ENCODE assay signal across 9 mouse cellular contexts in the genomic region with DNA sequence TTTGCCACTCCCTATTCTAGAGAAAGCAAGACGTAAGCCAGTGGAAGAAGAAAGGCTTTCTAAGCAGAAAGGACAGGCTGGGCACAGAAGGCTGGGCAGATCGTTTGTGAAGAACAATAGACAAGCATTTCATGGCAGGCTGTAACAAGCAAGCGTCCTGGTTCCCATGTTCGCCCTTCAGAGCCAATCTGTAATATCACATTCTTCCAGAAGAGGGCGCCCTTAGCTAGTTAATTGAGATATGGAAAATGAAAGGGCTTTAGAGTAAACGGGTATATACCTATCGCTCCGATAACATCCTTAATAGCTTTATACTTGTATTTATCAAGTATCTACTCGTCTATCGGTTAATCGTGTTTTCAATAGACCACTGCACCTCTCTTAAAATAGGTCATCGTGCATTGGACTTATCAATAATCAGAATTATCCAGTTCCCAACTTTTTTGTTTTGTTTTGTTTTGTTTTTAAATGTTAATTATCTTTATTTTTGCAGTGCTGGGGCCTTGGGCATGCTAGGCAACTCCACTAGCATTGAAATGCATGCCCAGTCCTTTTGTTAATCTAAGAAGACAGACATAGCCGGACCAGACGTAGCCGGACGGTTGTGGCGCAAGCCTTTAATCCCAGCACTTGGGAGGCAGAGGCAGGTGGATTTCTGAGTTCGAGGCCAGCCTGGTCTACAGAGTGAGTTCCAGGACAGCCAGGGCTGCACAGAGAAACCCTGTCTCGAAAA. TPM values are rescaled to one million over a fixed set of nuclear protein-coding genes. Genes with fewer than 3 reads are reported as not detected.
DNase-seq lines count a peak whose midpoint lies in the region; ATAC-seq and TF ChIP-seq lines count a peak whose summit lies in the region.
"Had no signal": no experiment of that assay in that cellular context is flagged by ENCODE, and none has a peak within 500 bp of the region (broad histone marks: within the 10 kb centered on the region; RNA-seq: fewer than 3 reads in every experiment).

No protein-coding gene starts in this region.

- 0 out of 2 replicates have a peak overlapping the region, but pooled peaks have one; percentile 17 for H3K27ac ChIP-seq in forebrain, embryonic 15.5 days (replicated peaks)
- H3K27ac ChIP-seq in hindbrain, embryonic 16.5 days (ENCODE audit: low read depth, low read length) = no peak overlapping the region
- H3K27ac ChIP-seq: limb, embryonic 12.5 days had no signal

- WGBS in forebrain, embryonic 15.5 days = 39% methylated on average over 19 of the region's 19 CpGs
- WGBS in hindbrain, embryonic 16.5 days = 37% methylated on average over 19 of the region's 19 CpGs

- no peak for DNase-seq in Patski (ENCODE audit: low read depth, low spot score)
- DNase-seq in cerebellum, adult 11 months = peak; percentile 64
- DNase-seq in left cerebral cortex, postnatal 10 days (ENCODE audit: extremely low spot score in 1 of 2, low spot score in 2 of 2) = peak; percentile 55 to 66
- DNase-seq in retina, postnatal 7 days (ENCODE audit: low read depth, low spot score) = peak; percentile 73
- DNase-seq in urinary bladder, postnatal 25 days (ENCODE audit: low spot score) = peak; percentile 74

- no peaks in the 10 kb centered on the region for H3K9me3 ChIP-seq in forebrain, embryonic 15.5 days
- no peaks in the 10 kb centered on the region for H3K9me3 ChIP-seq in hindbrain, embryonic 16.5 days (ENCODE audit: control insufficient read depth, low read length)
- H3K9me3 ChIP-seq in megakaryocyte, embryonic 14.5 days = no peaks in the 10 kb centered on the region
- H3K9me3 ChIP-seq: limb, embryonic 12.5 days had no signal

- peak; percentile 79 for TF ChIP-seq CTCF in Patski (IDR thresholded peaks at IDR 0.05)

- no peak overlapping the region for H3K4me2 ChIP-seq in forebrain, embryonic 15.5 days (replicated peaks)
- no peak overlapping the region for H3K4me2 ChIP-seq in hindbrain, embryonic 16.5 days (ENCODE audit: low read length)
- H3K4me2 ChIP-seq: limb, embryonic 12.5 days had no signal

- no peak overlapping the region for H3K9ac ChIP-seq in forebrain, embryonic 15.5 days (replicated peaks)
- H3K9ac ChIP-seq in hindbrain, embryonic 16.5 days (ENCODE audit: low read depth, low read length) = no peak overlapping the region
- H3K9ac ChIP-seq: limb, embryonic 12.5 days had no signal

- in situ Hi-C loops in Patski (cut with MboI; ENCODE audit: low pct_unique_long_range_greater_than_20kb) = no loop called here

- no peaks in the 10 kb centered on the region; the same call in 1 of the 2 replicates for H3K4me1 ChIP-seq in forebrain, embryonic 15.5 days
- H3K4me1 ChIP-seq in hindbrain, embryonic 16.5 days (ENCODE audit: control insufficient read depth, insufficient read depth, low read depth, low read length) = no peaks in the 10 kb centered on the region
- peaks cover 35% of the 10 kb centered on the region for H3K4me1 ChIP-seq in megakaryocyte, embryonic 14.5 days
- H3K4me1 ChIP-seq: limb, embryonic 12.5 days had no signal

- H3K27me3 ChIP-seq in Patski = no peaks in the 10 kb centered on the region
- H3K27me3 ChIP-seq in forebrain, embryonic 15.5 days = no peaks in the 10 kb centered on the region
- H3K27me3 ChIP-seq in hindbrain, embryonic 16.5 days (replicated peaks; ENCODE audit: control insufficient read depth, insufficient read depth, low read length) = no peaks in the 10 kb centered on the region
- H3K27me3 ChIP-seq in megakaryocyte, embryonic 14.5 days (replicated peaks) = no peaks in the 10 kb centered on the region
- H3K27me3 ChIP-seq: limb, embryonic 12.5 days had no signal

- H3K36me3 ChIP-seq in forebrain, embryonic 15.5 days = no peaks in the 10 kb centered on the region
- H3K36me3 ChIP-seq in hindbrain, embryonic 16.5 days (ENCODE audit: control insufficient read depth, insufficient read depth, low read length) = no peaks in the 10 kb centered on the region
- no peaks in the 10 kb centered on the region for H3K36me3 ChIP-seq in megakaryocyte, embryonic 14.5 days (replicated peaks; ENCODE audit: low read length)
- H3K36me3 ChIP-seq: limb, embryonic 12.5 days had no signal

- POLR2A ChIA-PET in Patski (lab: Charles Lee) = interaction anchor here (1.2 kb wide), 1 partner anchor 13 kb away, joined by 3 read pairs; no protein-coding TSS in a partner anchor

- 0 out of 2 replicates have a peak overlapping the region, but pooled peaks have one; percentile 3 for H3K4me3 ChIP-seq in forebrain, embryonic 15.5 days
- no peak overlapping the region for H3K4me3 ChIP-seq in hindbrain, embryonic 16.5 days (ENCODE audit: low read length)
- peak overlapping the region; percentile 90 for H3K4me3 ChIP-seq in megakaryocyte, embryonic 14.5 days (replicated peaks)
- H3K4me3 ChIP-seq: limb, embryonic 12.5 days had no signal

- CTCF ChIA-PET in Patski (lab: Charles Lee) = interaction anchor here (0.7 to 2.3 kb wide), 13 partner anchors 13 to 179 kb away, joined by 3 to 25 read pairs (median 6); a partner anchor contains a TSS

- peak; percentile 57 for ATAC-seq in Patski
- ATAC-seq in forebrain, embryonic 15.5 days (replicated peaks) = peak; percentile 71
- peak; percentile 71 for ATAC-seq in hindbrain, embryonic 16.5 days

- intact Hi-C loops in left cerebral cortex, postnatal 10 days (cut with DNase I) = loop anchor here (5.0 to 10.0 kb wide), 2 partner anchors 116 to 184 kb away; no protein-coding TSS in a partner anchor

RNA-seq across cellular contexts. Expression of a gene that starts 15.0 kb away (rescaled TPM):
- 905 TPM for polyA plus RNA-seq in Patski (2021)
- polyA plus RNA-seq in forebrain, embryonic 15.5 days (2015; fragmentation: Nextera tagmentation; extraction: Ambion mirVana) = 581 and 585 TPM in 2 replicates
- polyA plus RNA-seq in hindbrain, embryonic 16.5 days (2015; fragmentation: Nextera tagmentation; extraction: Ambion mirVana) = 404 and 411 TPM in 2 replicates
- total RNA-seq in left cerebral cortex, postnatal 10 days (2021) = 100 to 1,000 TPM; 397 to 401 TPM
- 47.3 and 75.6 TPM in 2 replicates for polyA plus RNA-seq in megakaryocyte, embryonic 14.5 days (2012; ENCODE audit: insufficient read depth, low replicate concordance)

RNA-seq across cellular contexts. Expression of a gene that starts 16.5 kb away (rescaled TPM):
- 9.4 TPM for polyA plus RNA-seq in Patski (2021)
- polyA plus RNA-seq in forebrain, embryonic 15.5 days (2015; fragmentation: Nextera tagmentation; extraction: Ambion mirVana) = 16.3 and 17.8 TPM in 2 replicates
- 9.5 and 11.6 TPM in 2 replicates for polyA plus RNA-seq in hindbrain, embryonic 16.5 days (2015; fragmentation: Nextera tagmentation; extraction: Ambion mirVana)
- total RNA-seq in left cerebral cortex, postnatal 10 days (2021) = 10 to 100 TPM in 1 of 2 experiments, 1 to 10 TPM in 1; 8.0 to 10.7 TPM
- 0.49 TPM in 1 of 2 replicates, not detected in the other for polyA plus RNA-seq in megakaryocyte, embryonic 14.5 days (2012; ENCODE audit: insufficient read depth, low replicate concordance)

RNA-seq across cellular contexts. Expression of a gene that starts 22.6 kb away (rescaled TPM):
- 13.6 TPM for polyA plus RNA-seq in Patski (2021)
- polyA plus RNA-seq in forebrain, embryonic 15.5 days (2015; fragmentation: Nextera tagmentation; extraction: Ambion mirVana) = 20.2 and 20.8 TPM in 2 replicates
- polyA plus RNA-seq in hindbrain, embryonic 16.5 days (2015; fragmentation: Nextera tagmentation; extraction: Ambion mirVana) = 21.0 and 23.0 TPM in 2 replicates
- 10 to 100 TPM; 30.5 to 31.6 TPM for total RNA-seq in left cerebral cortex, postnatal 10 days (2021)
- 0.99 and 1.0 TPM in 2 replicates for polyA plus RNA-seq in megakaryocyte, embryonic 14.5 days (2012; ENCODE audit: insufficient read depth, low replicate concordance)

RNA-seq across cellular contexts. Expression of a gene that starts 56.0 kb away (rescaled TPM):
- polyA plus RNA-seq in Patski (2021) = 3.5 TPM
- 1.3 and 1.5 TPM in 2 replicates for polyA plus RNA-seq in forebrain, embryonic 15.5 days (2015; fragmentation: Nextera tagmentation; extraction: Ambion mirVana)
- 1.5 and 1.6 TPM in 2 replicates for polyA plus RNA-seq in hindbrain, embryonic 16.5 days (2015; fragmentation: Nextera tagmentation; extraction: Ambion mirVana)
- total RNA-seq in left cerebral cortex, postnatal 10 days (2021) = 1 to 10 TPM; 6.1 to 6.4 TPM
- 0.32 TPM in 1 of 2 replicates, not detected in the other for polyA plus RNA-seq in megakaryocyte, embryonic 14.5 days (2012; ENCODE audit: insufficient read depth, low replicate concordance)
